Mouse (Mus musculus) ovary, postnatal 36 days (tissue): ENCODE measurements around the gene Pold2.
A peak's percentile ranks its signal among the peaks of the same experiment; 100 is the strongest.
"Not testable (repeated sequence)": the region's sequence is repeated elsewhere in the genome, so short reads cannot be mapped to it uniquely, and the experiment has no call there.

Source experiments
- DNase-seq: peaks from one replicate; pipeline ENCODE4 v3.0.0; 2022; ENCODE audit warnings: low spot score, mixed read lengths

Gene Pold2

DNA sequence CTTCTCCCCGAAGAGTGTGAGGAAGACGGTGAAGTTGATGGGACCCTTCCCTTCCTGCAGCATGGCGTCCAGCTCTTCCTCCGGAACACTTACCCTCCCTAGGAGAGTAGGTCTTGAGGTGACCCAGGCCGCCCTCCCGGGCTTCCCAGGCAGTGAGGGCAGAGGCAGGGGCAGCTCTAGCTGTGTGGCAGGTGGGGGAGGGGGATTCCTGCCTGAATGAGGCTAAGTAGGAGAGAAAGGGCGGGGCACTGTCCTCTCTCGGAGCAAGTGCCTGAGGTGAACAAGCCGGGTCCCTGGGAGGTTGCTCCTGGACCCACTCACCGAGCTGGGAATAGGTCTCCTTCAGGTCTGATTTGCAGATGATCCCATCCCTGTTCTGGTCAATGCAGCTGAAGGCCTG lies 19.7 kb upstream of the Pold2 start:
- no peak for DNase-seq

DNA sequence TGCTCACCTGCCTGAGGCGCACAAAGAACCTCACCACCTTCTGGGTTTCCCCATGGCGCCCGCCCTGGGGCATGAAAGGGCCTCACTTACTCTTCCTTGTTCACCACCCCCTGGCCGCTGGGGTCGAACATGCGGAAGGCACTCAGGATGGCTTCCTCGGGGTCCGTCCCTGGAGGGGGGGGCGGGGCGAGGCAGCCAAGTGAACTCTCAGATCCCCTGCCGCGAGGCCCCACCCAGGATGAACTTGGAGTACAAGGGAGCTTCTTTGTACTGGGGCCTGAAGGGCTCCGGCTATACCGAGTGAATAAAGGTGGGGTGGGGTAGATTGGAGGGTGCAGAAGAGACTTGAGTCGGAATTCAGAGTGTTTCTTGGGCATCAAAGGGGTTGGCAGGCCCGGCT lies 19.1 kb upstream of the Pold2 start:
- no peak for DNase-seq

DNA sequence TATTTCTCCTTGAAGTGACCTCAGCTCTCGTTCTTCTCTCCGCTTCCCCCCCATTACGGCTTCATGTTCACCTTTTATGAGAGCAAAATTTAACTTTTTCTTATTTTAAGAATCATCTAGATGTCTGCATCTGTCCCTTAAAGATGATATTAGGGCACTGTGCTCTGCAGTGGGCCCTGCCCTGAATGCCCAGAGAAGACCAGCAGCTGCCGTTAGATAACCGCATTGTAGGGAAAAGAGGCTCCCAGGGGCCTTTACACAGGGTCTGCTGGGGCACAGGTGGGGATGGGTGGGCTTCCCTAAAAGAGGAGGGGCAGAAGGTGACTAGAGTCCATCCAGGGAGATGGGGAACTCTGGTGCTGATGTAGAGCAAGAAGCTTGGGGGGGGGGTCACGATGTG lies 15.7 kb upstream of the Pold2 start:
- DNase-seq, result no peak

DNA sequence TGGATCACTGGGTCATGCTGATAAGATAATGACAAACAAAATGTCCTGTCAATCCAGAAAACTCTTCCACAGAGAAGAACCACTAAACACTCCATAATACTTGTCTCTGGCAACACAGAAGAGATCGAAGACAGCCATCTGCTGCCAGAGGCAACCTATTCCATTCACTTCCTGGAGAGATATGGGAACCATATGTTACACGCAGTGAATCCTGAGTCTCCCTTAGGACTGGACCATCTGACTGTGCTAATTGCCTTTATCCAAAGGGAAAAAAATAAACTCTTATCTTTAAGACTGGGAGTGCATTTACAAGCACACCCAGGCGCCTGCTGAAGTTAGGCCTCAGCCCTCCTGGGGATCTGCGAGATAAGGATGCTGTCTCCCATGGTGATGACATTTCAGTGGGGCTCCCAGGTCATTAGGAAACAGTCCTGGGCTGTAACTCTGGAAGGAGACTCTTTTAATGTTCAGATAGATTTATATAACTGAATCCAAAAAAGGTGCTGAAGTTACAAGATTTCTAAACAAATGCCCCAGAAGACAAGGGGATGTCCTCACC lies 14.8 kb upstream of the Pold2 start:
- no peak for DNase-seq

DNA sequence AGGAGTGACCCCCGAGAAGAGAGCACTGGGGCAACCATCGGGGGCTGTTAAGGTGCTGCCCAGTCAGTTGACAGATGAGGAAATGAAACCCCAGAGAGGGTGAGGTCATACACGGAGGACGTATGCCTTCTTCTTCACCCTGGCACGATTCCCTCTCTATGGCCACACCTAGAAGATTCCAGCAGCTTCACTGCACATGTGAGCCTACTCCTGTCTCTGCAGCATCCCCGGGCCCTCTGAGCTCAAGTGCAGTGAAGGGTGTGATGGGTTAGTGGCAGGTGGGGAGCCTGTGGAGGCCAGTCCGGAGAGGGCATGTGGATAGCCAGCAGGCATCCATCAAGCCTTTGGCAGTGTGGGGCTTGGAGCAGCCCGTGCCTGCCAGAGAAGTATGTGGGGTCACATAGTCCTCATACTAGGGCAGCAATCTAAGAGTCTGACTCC lies 14.1 kb upstream of the Pold2 start:
- no peak for DNase-seq

DNA sequence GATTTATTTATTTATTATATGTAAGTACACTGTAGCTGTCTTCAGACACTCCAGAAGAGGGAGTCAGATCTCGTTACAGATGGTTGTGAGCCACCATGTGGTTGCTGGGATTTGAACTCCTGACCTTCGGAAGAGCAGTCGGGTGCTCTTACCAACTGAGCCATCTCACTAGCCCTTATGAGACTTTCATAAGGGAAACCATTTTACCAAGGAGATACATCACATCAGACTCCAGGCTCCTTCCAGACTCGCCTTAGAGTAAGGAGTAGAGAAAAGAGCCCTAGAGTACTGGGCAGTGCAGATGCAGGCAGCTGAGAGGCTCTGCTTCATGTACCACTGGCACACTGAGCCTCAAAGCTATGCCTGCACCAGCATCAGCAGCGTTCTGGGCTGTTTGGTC lies 10.5 kb upstream of the Pold2 start:
- DNase-seq, result not testable (repeated sequence)

DNA sequence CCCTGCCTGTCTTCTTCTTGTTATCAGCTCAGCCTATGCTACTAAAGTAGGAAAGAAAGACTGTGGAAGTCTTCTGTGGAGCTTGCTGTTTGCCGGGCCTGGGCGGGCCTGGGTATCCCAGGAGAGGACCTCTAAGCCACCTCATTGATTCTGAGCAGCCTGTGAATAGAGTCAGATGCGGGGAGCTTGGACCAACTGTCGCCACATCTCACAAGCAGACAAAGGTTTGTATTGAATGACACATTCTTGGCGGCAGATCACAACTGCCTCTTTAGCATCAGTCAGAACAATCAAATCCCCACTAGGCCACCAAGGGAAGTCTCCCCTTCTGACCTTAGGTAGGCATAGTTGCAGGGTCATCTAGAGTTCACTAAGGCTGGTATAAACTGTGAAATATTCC lies 9.2 kb upstream of the Pold2 start:
- DNase-seq, result no peak

DNA sequence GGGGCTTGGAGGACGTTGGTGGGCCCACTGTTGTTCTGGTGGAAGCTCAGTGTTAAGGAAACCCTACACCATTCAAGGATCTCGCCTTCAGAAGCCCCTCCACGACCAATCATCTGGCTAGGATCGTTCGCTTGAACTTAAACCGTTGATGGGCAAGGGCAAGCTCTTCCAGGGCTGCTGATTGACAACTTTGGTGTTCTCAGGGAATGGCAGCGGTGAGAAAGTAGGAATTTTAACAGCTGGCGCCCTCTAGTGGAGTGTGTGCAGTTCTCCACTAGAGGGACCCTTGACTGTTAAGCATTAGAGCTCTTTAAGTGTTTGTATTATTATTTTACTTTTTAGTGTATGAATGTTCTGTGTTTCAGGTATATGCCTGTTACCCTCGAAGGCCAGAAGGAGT lies 8.1 kb upstream of the Pold2 start:
- no peak for DNase-seq

DNA sequence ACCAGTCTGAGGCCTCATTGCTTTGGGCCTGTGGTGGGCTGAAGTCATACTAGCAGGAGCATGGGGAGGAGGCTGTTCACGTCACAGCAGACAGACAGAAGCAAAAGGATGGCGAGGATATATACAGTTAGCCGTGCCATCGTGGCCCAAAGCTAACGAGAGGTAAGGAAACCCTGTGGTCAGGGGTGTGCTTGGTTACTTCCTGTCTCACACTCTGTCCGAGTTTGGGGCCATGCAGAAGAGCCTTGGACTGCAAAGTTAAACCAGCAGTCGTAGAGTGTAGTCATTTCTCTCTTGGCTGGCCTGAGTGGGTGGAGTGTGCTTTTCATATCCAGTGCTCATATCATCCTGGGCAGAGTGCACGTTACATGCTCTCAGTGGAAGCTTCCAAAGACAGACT lies 4.4 kb upstream of the Pold2 start:
- no peak for DNase-seq

DNA sequence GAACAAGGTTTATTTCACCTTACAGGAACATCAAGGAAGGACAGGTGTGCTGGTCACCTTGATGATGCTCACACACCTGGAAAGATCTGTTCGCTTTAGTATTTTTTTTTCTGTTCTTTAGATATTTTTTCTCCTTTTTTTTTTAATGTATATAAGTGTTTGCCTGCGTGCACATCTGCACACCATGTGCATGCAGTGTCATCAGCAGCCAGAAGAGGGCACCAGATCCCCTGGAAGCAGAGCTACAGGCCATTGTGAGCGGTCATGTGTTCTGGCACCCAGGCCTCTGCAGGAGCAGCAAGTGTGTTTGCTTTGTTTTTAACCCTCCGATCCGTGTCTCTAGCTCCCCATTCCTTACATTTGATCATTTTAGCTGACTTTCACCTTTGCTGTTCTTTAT lies 1.8 kb upstream of the Pold2 start:
- DNase-seq, result no peak

DNA sequence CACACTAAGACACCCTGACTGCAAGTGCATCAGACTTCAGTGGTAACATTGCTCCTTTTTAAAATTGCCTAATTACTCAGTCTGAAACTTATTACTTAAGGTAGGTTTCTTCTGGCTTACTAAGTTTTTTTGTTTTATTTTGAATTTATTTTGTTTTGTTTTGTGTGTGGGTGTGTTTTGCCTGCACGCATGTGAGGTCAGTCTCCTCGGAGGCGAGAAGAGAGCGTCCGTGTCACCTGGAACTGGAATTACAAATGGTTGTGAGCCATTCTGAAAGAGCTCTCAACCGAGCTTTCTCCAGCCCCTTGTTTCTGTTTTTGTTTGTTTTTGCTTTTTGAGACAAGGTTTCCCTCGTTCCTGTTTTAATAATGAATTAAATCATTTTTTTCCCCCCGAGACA lies 569 bp upstream of the Pold2 start:
- no peak for DNase-seq

DNA sequence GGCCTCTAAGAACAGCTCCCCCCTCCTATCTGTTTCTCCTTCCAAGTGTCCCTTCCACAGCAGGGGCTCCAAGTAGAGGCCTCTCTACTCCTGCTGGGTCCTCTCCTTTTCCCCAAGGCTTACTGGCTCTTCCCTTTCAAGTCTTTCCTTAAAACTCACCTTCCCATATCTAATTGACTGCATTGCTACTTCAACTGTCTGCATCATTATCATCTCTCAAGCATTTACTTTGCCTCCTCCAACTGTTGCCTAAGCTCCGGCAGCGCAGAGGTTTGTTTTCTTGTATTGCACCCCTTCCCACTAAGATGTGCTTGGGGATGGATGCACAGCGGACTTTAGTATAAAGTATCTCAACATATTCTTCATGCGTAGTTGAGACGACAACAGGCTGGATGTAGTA lies 671 bp downstream of the Pold2 start:
- DNase-seq, result no peak

DNA sequence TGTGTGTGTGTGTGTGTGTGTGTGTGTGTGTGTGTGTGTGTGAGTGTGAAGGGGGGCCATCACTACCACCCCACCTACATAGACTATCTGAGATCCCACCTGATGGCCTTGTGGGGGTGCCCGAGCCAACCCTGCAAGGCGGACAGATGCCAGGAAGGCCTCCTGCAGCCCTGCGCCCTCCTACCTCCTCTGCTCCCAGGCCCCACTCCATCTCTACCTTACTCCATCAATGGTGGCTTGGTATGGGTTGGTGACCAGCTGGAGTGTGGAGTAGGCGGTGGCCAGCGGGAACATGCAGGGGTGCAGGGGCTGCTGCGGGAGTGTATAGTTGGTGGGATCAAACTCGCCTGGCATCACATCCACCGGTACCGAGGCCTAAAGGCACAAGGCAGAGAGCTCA lies 4.9 kb downstream of the Pold2 start:
- DNase-seq, result no peak

DNA sequence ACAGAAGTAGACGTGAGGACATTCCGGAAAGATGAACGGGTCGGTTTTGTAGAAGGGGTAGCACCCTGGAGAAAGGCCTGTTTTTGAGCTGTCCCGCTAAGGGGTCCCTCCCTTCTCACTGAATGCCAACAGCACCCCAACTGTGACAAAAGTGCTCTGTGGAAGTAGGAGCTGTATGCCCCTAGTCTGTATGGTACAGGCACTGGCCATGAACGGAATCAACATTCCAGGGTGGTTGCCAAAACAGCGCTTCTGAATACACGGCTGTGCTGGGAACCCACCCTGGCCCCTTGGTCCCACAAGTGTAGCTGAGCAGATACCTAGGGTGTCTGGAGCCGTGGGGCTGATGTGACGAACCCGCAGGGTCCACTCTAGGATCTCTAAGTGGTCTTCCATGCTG lies 5.4 kb downstream of the Pold2 start:
- DNase-seq, result no peak

DNA sequence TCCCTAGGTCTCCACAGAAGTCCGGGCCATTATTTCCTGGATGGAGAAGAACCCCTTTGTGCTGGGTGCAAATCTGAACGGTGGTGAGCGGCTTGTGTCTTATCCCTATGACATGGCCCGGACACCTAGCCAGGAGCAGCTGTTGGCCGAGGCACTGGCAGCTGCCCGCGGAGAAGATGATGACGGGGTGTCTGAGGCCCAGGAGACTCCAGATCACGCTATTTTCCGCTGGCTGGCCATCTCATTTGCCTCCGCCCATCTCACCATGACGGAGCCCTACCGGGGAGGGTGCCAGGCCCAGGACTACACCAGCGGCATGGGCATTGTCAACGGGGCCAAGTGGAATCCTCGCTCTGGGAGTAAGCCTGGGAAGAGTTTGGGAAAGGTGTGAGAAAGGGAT lies 8.0 kb downstream of the Pold2 start:
- no peak for DNase-seq

DNA sequence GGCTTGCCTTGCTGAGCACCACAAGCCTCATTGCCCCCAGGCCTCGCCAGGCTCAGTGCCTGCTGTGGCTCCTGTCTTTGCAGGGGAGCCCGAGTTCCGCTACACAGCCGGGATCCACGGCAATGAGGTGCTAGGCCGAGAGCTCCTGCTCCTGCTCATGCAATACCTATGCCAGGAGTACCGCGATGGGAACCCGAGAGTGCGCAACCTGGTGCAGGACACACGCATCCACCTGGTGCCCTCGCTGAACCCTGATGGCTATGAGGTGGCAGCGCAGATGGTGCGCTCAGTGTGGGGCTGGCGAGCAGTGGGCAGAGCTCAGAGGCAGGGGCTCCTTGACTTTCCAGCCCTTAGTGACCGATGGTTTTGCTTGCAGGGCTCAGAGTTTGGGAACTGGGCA lies 8.8 kb downstream of the Pold2 start:
- DNase-seq, result no peak

DNA sequence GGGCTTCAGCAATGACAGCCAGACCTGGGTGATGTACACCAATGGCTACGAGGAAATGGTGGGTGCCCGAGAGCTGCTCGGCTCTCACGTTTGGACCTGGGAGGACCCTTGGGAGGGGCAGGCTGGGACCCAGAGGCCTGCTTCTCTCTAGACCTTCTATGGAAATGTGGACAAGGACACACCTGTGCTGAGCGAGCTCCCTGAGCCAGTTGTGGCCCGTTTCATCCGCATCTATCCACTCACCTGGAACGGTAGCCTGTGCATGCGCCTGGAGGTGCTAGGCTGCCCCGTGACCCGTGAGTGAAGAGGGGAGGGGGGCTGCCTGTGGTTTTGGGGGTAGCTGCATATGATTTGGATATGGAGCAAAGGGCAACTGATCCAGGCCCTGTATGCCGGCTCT lies 9.8 kb downstream of the Pold2 start:
- no peak for DNase-seq

DNA sequence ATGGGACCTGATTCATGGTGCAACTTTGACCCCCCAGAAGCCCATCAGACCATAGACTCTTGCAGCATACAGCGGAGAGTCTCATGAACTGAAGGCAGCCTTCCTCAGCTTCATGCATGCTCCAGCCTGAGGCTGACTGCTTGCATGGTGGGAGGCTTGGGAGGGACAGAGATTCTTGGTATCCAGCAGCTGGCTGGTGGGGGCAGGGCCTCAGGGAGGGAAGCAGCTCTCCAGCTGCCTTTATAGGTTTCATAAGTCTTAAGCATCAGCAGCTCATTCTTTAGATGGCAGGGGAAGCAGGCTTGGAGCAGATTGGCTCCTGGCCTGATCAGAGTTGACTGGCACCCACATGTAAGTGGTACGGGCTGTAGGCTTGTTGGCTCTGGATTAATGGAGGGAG lies 10.9 kb downstream of the Pold2 start:
- no peak for DNase-seq

DNA sequence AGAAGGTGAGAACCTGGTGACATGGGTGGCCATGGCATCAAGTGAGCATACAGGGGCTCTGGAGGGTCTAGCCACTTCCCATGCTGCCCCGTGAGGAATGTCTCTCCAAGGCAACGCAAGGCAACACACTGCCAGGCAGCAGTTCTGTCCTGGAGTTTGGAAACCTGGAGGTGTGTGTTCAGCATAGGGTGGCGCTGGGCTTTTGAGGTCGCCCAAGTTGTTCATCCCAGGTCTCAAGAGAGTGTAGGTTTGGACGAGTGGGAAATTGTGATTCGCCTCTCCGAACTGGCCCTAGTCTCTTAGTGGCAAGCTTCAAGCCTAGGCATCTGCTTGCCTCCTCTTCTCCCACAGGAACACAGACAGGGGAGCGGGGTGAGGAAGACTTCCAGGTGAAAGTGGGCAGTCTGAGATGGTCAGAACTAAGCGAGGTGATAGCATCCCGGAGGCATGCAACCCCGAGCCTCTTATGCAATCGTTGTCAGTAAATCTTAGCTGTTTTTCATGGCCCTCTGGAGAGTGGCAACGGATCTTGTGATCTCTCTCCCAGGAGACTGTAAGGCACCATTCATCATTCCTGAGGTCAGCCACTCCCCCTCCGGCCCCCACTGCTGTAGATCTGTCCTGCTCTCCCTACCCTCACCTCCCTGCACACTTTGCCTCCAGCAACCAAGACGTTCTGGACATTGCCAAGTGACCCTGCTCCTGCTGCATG lies 15.5 kb downstream of the Pold2 start:
- DNase-seq, result peak; percentile 56

DNA sequence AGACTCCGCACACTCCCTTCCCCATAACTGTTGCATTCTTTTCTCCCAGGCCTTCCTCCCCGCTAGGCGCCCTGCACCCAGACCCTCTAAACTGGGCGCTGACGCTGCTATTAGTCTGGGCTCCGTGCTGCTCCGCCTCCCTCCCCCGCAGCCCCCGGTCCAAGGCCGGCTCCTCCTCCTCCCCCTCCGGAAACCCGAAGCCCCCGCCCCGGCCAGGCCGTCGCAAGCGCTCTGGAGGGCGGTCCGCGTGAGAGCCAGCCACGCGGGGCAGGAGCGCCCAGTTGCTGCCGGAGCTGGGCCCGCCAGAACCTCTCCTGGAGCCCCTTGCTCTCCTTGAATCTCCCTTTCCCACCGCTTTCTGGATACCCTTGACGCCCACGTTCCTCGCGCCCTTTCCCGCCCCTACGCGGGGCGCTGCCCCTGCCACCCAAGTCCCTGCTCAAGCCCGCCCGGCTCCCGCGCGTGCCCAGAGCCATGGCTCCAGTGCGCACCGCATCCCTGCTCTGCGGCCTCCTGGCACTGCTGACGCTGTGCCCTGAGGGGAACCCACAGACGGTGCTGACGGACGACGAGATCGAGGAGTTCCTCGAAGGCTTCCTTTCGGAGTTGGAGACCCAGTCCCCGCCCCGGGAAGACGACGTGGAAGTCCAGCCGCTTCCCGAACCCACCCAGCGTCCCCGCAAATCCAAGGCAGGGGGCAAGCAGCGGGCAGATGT lies 16.3 kb downstream of the Pold2 start, which contains the start of gene Aebp1:
Gene Aebp1, plus strand, starts transcription at position 270 of the 716 bp plus-strand sequence.
- peak; percentile 85 for DNase-seq

DNA sequence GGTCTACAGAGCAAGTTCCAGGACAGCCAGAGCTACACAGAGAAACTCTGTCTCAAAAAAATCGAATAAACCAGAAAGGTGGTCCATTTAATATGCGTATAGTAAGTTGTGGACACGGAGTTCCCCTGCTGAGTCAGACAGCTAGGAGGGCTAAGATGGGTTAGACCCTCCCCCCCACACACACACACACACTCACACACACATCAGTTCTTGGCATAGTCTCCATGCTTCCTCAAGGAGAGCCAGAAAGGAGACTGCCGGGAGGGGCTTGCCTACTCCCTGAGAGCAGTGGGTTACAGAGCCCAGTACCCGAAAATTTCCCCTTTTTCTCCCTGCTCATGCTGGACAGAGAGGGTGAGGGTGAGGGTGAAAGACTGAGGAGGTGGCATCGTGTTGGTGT lies 17.5 kb downstream of the Pold2 start:
- no peak for DNase-seq

DNA sequence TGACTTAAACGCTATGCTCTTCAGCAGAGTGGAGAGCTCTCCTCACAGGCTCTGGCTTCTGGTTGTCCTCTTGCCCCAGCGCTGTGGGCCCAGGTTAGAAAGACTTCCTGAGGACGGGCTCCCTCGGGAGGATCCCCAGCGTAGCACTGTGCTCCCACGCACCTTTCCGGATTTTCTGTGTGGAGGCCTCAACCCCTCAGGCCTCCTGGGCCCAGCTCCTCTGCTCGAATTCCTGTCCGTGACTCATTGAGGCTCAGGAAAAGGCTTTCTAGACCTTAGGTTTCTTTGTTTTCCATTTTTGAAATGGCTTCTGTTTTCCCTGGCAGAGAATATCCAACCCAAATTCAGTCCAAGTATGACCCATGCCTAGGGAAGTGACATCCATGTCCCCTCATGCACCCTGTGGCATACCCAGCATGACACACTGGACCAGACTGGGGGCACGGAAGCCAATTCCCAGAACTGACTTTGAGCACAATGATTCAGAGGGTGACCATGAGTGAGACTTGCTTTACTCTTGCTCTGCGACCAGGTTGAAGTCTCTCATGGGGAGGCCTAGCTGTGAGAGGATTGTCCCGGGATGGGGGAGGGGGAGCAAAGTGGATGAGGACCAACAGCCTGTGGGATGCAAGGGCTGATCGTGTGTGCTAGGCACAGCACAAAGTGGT lies 18.1 kb downstream of the Pold2 start:
- DNase-seq, result no peak

DNA sequence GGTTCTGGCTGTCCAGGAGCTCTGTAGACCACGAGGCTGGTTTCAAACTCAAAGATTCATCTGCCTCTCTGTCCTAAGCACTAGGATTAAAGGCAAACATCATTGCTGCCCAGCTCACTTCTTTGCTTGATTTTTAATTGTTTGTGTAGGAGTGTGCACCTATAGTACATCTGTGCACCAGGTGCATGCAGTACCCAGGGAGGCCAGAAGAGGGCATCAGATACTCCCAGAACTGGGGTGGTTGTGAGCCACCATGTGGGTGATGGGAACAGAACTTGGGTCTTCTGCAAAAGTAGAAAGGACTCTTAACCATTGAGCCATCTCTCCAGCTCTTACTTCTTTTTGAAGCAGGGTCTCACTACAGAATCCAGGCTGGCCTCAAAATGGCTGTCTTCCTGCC lies 19.4 kb downstream of the Pold2 start:
- no peak for DNase-seq
